Mouse (Mus musculus) midbrain, embryonic 13.5 days (tissue): Measurements from ENCODE around the gene Enah. TPM values are rescaled to one million over a fixed set of nuclear protein-coding genes. Genes with fewer than 3 reads are reported as not detected.

Source experiments
- ATAC-seq: fragments of 200-750 bp; cut with Nextera tagmentation; 2 replicates; pipeline ENCODE4 v1.8.0; 2017; ENCODE audit warnings: mild to moderate bottlenecking, moderate TSS enrichment, moderate library complexity
- H3K27ac ChIP-seq: fragments of 300-500 bp; sonication (generic); 2 replicates; pipeline ENCODE4 v1.5.1; 2015; ENCODE audit warnings: inconsistent platforms, mild to moderate bottlenecking, moderate library complexity
- H3K27me3 ChIP-seq: fragments of 300-500 bp; sonication (generic); 2 replicates; pipeline ENCODE4 v1.6.1; 2015; ENCODE audit warnings: mild to moderate bottlenecking, inconsistent platforms
- H3K36me3 ChIP-seq: fragments of 300-500 bp; sonication (generic); 2 replicates; pipeline ENCODE4 v1.6.1; 2015; ENCODE audit warnings: mild to moderate bottlenecking, inconsistent platforms
- H3K4me1 ChIP-seq: fragments of 300-500 bp; sonication (generic); replicated peaks from 2 replicates; pipeline ENCODE4 v1.6.1; 2015; ENCODE audit warnings: inconsistent platforms
- H3K4me2 ChIP-seq: fragments of 300-500 bp; sonication (generic); replicated peaks from 2 replicates; pipeline ENCODE4 v1.6.1; 2015; ENCODE audit warnings: moderate library complexity, mild to moderate bottlenecking, inconsistent platforms
- H3K4me3 ChIP-seq: fragments of 300-500 bp; sonication (generic); replicated peaks from 2 replicates; pipeline ENCODE4 v1.5.1; 2015; ENCODE audit warnings: mild to moderate bottlenecking, inconsistent platforms
- H3K9ac ChIP-seq: fragments of 300-500 bp; sonication (generic); replicated peaks from 2 replicates; pipeline ENCODE4 v1.6.1; 2015; ENCODE audit warnings: mild to moderate bottlenecking, inconsistent platforms
- H3K9me3 ChIP-seq: fragments of 300-500 bp; sonication (generic); 2 replicates; pipeline ENCODE4 v1.6.1; 2016; ENCODE audit warnings: mild to moderate bottlenecking, inconsistent platforms
- WGBS: fragments of 180-500 bp; shearing (Covaris S2); methylation state at CpG from one replicate; pipeline ENCODE4 v1.1.7; 2015; 5-methylcytosine and 5-hydroxymethylcytosine counted together
- polyA plus RNA-seq: library from polyadenylated mRNA; unstranded; fragments of >200 nt; fragmentation: Nextera tagmentation; extraction: Ambion mirVana; gene quantifications from 2 replicates; pipeline ENCODE4 v1.2.1, GENCODE M21; 2015

The Enah gene
- polyA plus RNA-seq, 1 experiment from 2014 or later: 37.9 TPM

GRCm38 (mm10) chr1:181948191-181948590 lies 71.6 kb downstream of the Enah start:
- no peak overlapping the region for H3K9ac ChIP-seq
- no peaks in the 10 kb centered on the region for H3K9me3 ChIP-seq
- H3K27ac ChIP-seq: no peak overlapping the region
- H3K36me3 ChIP-seq: peaks cover 9% of the 10 kb centered on the region
- no peaks in the 10 kb centered on the region for H3K27me3 ChIP-seq
- no peak overlapping the region for H3K4me3 ChIP-seq
- WGBS: 90% methylated on average over 3 of the region's 3 CpGs
- no peak for ATAC-seq
- H3K4me2 ChIP-seq: no peak overlapping the region
- H3K4me1 ChIP-seq: no peaks in the 10 kb centered on the region; the same call in 1 of the 2 replicates

GRCm38 (mm10) chr1:181937064-181937463 lies 82.7 kb downstream of the Enah start:
- 53% methylated on average over 2 of the region's 2 CpGs for WGBS
- no peaks in the 10 kb centered on the region for H3K27me3 ChIP-seq
- no peaks in the 10 kb centered on the region for H3K9me3 ChIP-seq
- no peak overlapping the region for H3K4me2 ChIP-seq
- no peak overlapping the region for H3K27ac ChIP-seq
- H3K36me3 ChIP-seq: no peaks in the 10 kb centered on the region
- peaks cover 4% of the 10 kb centered on the region for H3K4me1 ChIP-seq
- H3K9ac ChIP-seq: no peak overlapping the region
- no peak overlapping the region for H3K4me3 ChIP-seq
- no peak for ATAC-seq

- Histone ChIP-seq H3K27me3 (no peaks in the 10 kb centered on the region), H3K4me2 (no peak overlapping the region), H3K4me1 (no peaks in the 10 kb centered on the region), H3K36me3 (peaks cover 20% of the 10 kb centered on the region), H3K27ac (no peak overlapping the region), H3K4me3 (no peak overlapping the region), H3K9ac (no peak overlapping the region), H3K9me3 (no peaks in the 10 kb centered on the region)
- WGBS: 84% methylated on average over 5 of the region's 5 CpGs
- no peak for ATAC-seq
Observed at GRCm38 (mm10) chr1:181928388-181928787, 91.4 kb downstream of the Enah start.

- no peak overlapping the region for H3K4me2 ChIP-seq
- no peak overlapping the region for H3K9ac ChIP-seq
- peaks cover 24% of the 10 kb centered on the region for H3K36me3 ChIP-seq
- H3K9me3 ChIP-seq: no peaks in the 10 kb centered on the region
- no peaks in the 10 kb centered on the region for H3K4me1 ChIP-seq
- WGBS: 83% methylated on average over 24 of the region's 24 CpGs
- no peaks in the 10 kb centered on the region for H3K27me3 ChIP-seq
- H3K27ac ChIP-seq: no peak overlapping the region
- peak; percentile 58; the same call in 1 of the 2 replicates for ATAC-seq
- H3K4me3 ChIP-seq: no peak overlapping the region
Observed at GRCm38 (mm10) chr1:181923384-181923783, 96.4 kb downstream of the Enah start.

GRCm38 (mm10) chr1:181921580-181922494 lies 98.0 kb downstream of the Enah start:
- Histone ChIP-seq H3K4me2 (no peak overlapping the region), H3K4me3 (no peak overlapping the region), H3K36me3 (peaks cover 34% of the 10 kb centered on the region), H3K9me3 (no peaks in the 10 kb centered on the region), H3K27ac (no peak overlapping the region), H3K4me1 (no peaks in the 10 kb centered on the region), H3K9ac (no peak overlapping the region), H3K27me3 (no peaks in the 10 kb centered on the region)
- ATAC-seq: peak; percentile 34; the same call in 1 of the 2 replicates
- 79% methylated on average over 26 of the region's 37 CpGs for WGBS

- H3K36me3 ChIP-seq: peaks cover 52% of the 10 kb centered on the region
- WGBS: 91% methylated on average over 7 of the region's 7 CpGs
- no peak for ATAC-seq
Observed at GRCm38 (mm10) chr1:181911841-181912240, 107.9 kb downstream of the Enah start.

GRCm38 (mm10) chr1:181901706-181902373 lies 118.0 kb downstream of the Enah start:
- Histone ChIP-seq H3K36me3 (peaks cover 33% of the 10 kb centered on the region), H3K4me2 (no peak overlapping the region), H3K27ac (0 out of 2 replicates have a peak overlapping the region, but pooled peaks have one; percentile 35), H3K9ac (no peak overlapping the region), H3K4me3 (no peak overlapping the region), H3K4me1 (peaks cover 15% of the 10 kb centered on the region), H3K27me3 (no peaks in the 10 kb centered on the region; the same call in 1 of the 2 replicates), H3K9me3 (no peaks in the 10 kb centered on the region)
- WGBS: 40% methylated on average over 11 of the region's 11 CpGs
- ATAC-seq: peak; percentile 78

More at GRCm38 (mm10) chr1:181911841-181912240, 107.9 kb downstream of the Enah start:
- H3K27me3 ChIP-seq: no peaks in the 10 kb centered on the region
- no peak overlapping the region for H3K9ac ChIP-seq
- no peaks in the 10 kb centered on the region for H3K4me1 ChIP-seq
- H3K9me3 ChIP-seq: no peaks in the 10 kb centered on the region
- H3K4me3 ChIP-seq: no peak overlapping the region
- no peak overlapping the region for H3K4me2 ChIP-seq
- H3K27ac ChIP-seq: no peak overlapping the region

- Histone ChIP-seq H3K4me1 (peaks cover 15% of the 10 kb centered on the region), H3K36me3 (peaks cover 23% of the 10 kb centered on the region), H3K27ac (no peak overlapping the region), H3K9ac (no peak overlapping the region), H3K27me3 (no peaks in the 10 kb centered on the region; the same call in 1 of the 2 replicates), H3K4me3 (no peak overlapping the region), H3K4me2 (no peak overlapping the region), H3K9me3 (no peaks in the 10 kb centered on the region)
- 65% methylated on average over 1 of the region's 1 CpGs for WGBS
- no peak for ATAC-seq
Observed at GRCm38 (mm10) chr1:181900846-181901245, 118.9 kb downstream of the Enah start.

- WGBS: 85% methylated on average over 1 of the region's 1 CpGs
- ATAC-seq: no peak
- Histone ChIP-seq H3K4me3 (no peak overlapping the region), H3K27me3 (no peaks in the 10 kb centered on the region; the same call in 1 of the 2 replicates), H3K9me3 (no peaks in the 10 kb centered on the region), H3K27ac (no peak overlapping the region), H3K9ac (no peak overlapping the region), H3K4me1 (peaks cover 15% of the 10 kb centered on the region), H3K4me2 (no peak overlapping the region), H3K36me3 (0 out of 2 replicates have a peak, but pooled peaks cover 10% of the 10 kb centered on the region)
Observed at GRCm38 (mm10) chr1:181898961-181899360, 120.8 kb downstream of the Enah start.

GRCm38 (mm10) chr1:181896991-181897390 lies 122.8 kb downstream of the Enah start:
- Histone ChIP-seq H3K36me3 (no peaks in the 10 kb centered on the region), H3K4me2 (no peak overlapping the region), H3K27ac (no peak overlapping the region), H3K4me1 (peaks cover 6% of the 10 kb centered on the region), H3K27me3 (no peaks in the 10 kb centered on the region; the same call in 1 of the 2 replicates), H3K9me3 (no peaks in the 10 kb centered on the region), H3K9ac (no peak overlapping the region), H3K4me3 (no peak overlapping the region)
- 93% methylated on average over 10 of the region's 10 CpGs for WGBS
- no peak for ATAC-seq

GRCm38 (mm10) chr1:181893721-181894120 lies 126.1 kb downstream of the Enah start:
- Histone ChIP-seq H3K4me3 (no peak overlapping the region), H3K27me3 (peaks cover 2% of the 10 kb centered on the region; the same call in 1 of the 2 replicates), H3K9ac (no peak overlapping the region), H3K27ac (no peak overlapping the region), H3K36me3 (no peaks in the 10 kb centered on the region), H3K4me1 (no peaks in the 10 kb centered on the region), H3K4me2 (no peak overlapping the region), H3K9me3 (no peaks in the 10 kb centered on the region)
- ATAC-seq: peak; percentile 28; the same call in 1 of the 2 replicates
- 72% methylated on average over 8 of the region's 8 CpGs for WGBS

GRCm38 (mm10) chr1:181889670-181890069 lies 130.1 kb downstream of the Enah start:
- Histone ChIP-seq H3K4me1 (no peaks in the 10 kb centered on the region), H3K4me3 (no peak overlapping the region), H3K27me3 (peaks cover 5% of the 10 kb centered on the region; the same call in 1 of the 2 replicates), H3K4me2 (no peak overlapping the region), H3K9ac (no peak overlapping the region), H3K9me3 (no peaks in the 10 kb centered on the region), H3K36me3 (no peaks in the 10 kb centered on the region), H3K27ac (no peak overlapping the region)
- WGBS: 91% methylated on average over 7 of the region's 7 CpGs
- ATAC-seq: no peak
